Mouse (Mus musculus) olfactory bulb, adult 2 months (tissue): ENCODE data around the gene Btbd35f6.
"Not testable (repeated sequence)": the region's sequence is repeated elsewhere in the genome, so short reads cannot be mapped to it uniquely, and the experiment has no call there.

Experiments
- CTCF ChIP-seq: fragments of 200-500 bp; IDR thresholded peaks from 2 replicates; pipeline ENCODE4 v1.5.1; 2012; ENCODE audit warnings: low read depth, mild to moderate bottlenecking, low read length, moderate library complexity; ENCODE audit not compliant: insufficient read depth
- POLR2A ChIP-seq: fragments of 200-500 bp; IDR thresholded peaks from 2 replicates; pipeline ENCODE4 v1.6.1; 2012; ENCODE audit warnings: mild to moderate bottlenecking, low read depth, low read length, moderate library complexity; ENCODE audit not compliant: insufficient read depth

- not testable (repeated sequence) for TF ChIP-seq POLR2A, CTCF
Observed at GRCm38 (mm10) chrX:33925420-33925819, 30.9 kb downstream of the Btbd35f6 start.
